Mouse (Mus musculus) left cerebral cortex, adult 9 months (tissue): Measurements from ENCODE around the gene Olfr767.
"Not testable (repeated sequence)": the region's sequence is repeated elsewhere in the genome, so short reads cannot be mapped to it uniquely, and the experiment has no call there.

Source experiments
- DNase-seq, 2 experiments: peaks; one replicate each; pipeline ENCODE4 v3.0.0; 2022; ENCODE audit warnings: low spot score in 2 of 2

Olfr767 gene

GRCm38 (mm10) chr10:129082810-129083209 lies at the start of gene Olfr767:
Olfr767 (minus strand) TSS chr10:129082910.
- not testable (repeated sequence) for DNase-seq

GRCm38 (mm10) chr10:129117761-129118160 lies 35.1 kb upstream of the Olfr767 start, which contains the start of gene Olfr769:
Olfr769 (minus strand) TSS chr10:129117861.
- no peak for DNase-seq

GRCm38 (mm10) chr10:129115146-129115545 lies 32.4 kb upstream of the Olfr767 start:
- no peak for DNase-seq

- DNase-seq = no peak
Observed at GRCm38 (mm10) chr10:129101231-129101630, 18.5 kb upstream of the Olfr767 start.

GRCm38 (mm10) chr10:129099275-129099674 lies 16.6 kb upstream of the Olfr767 start, which contains the start of gene Olfr768:
Olfr768 (minus strand) TSS chr10:129099375.
- no peak for DNase-seq

GRCm38 (mm10) chr10:129068877-129069276 lies 13.8 kb downstream of the Olfr767 start, which contains the start of gene Olfr766-ps1:
Olfr766-ps1 (minus strand) TSS chr10:129068977.
- DNase-seq = no peak

GRCm38 (mm10) chr10:129049898-129050297 lies 32.8 kb downstream of the Olfr767 start, which contains the start of gene Olfr765:
Olfr765 (minus strand) TSS chr10:129049998.
- DNase-seq = not testable (repeated sequence)

- DNase-seq = no peak
Observed at GRCm38 (mm10) chr10:129039796-129040195, 42.9 kb downstream of the Olfr767 start, which contains the start of gene Olfr764-ps1. Olfr764-ps1 (minus strand) TSS chr10:129039896.

- DNase-seq = no peak
Observed at GRCm38 (mm10) chr10:129028343-129028742, 54.4 kb downstream of the Olfr767 start.

- peak in 1 of 2 experiments; percentile 26 for DNase-seq
Observed at GRCm38 (mm10) chr10:129026018-129026662, 56.6 kb downstream of the Olfr767 start.
